Comparison of ENCODE assay signal across 23 mouse cellular contexts in genomic region chr13:89076212-89076611, GRCm38 (mm10).
"Had no signal": no experiment of that assay in that cellular context is flagged by ENCODE, and none has a peak within 500 bp of the region (broad histone marks: within the 10 kb centered on the region; RNA-seq: fewer than 3 reads in every experiment).

No protein-coding gene starts in this region.

- H3K36me3 ChIP-seq: kidney, embryonic 15.5 days; limb, embryonic 12.5 days; limb, embryonic 15.5 days; midbrain, embryonic 15.5 days; neural tube, embryonic 13.5 days had no signal

- H3K9me3 ChIP-seq: kidney, embryonic 15.5 days; limb, embryonic 12.5 days; limb, embryonic 15.5 days; midbrain, embryonic 15.5 days; neural tube, embryonic 13.5 days had no signal

- DNase-seq: kidney, adult 8-10 months; kidney, postnatal 10 days; kidney, postnatal 36 days; left cerebral cortex, postnatal 4 days; liver, postnatal 0 days; lung, embryonic 14.5 days; right cerebral cortex, adult 18-20 months; right cerebral cortex, postnatal 14 days; right cerebral cortex, postnatal 4 days; thymus, adult 2 months; thymus, postnatal 14 days; thymus, postnatal 4 days had no signal

- ATAC-seq: liver, postnatal 0 days; lung, postnatal 0 days; midbrain, embryonic 15.5 days had no signal

- H3K27ac ChIP-seq: kidney, embryonic 15.5 days; limb, embryonic 12.5 days; limb, embryonic 15.5 days; liver, embryonic 14.5 days; macrophage; midbrain, embryonic 15.5 days; neural tube, embryonic 13.5 days; stomach, postnatal 0 days had no signal

- H3K4me3 ChIP-seq: kidney, embryonic 15.5 days; limb, embryonic 12.5 days; limb, embryonic 15.5 days; midbrain, embryonic 15.5 days; myocyte; neural tube, embryonic 13.5 days had no signal

- H3K4me2 ChIP-seq: kidney, embryonic 15.5 days; limb, embryonic 12.5 days; limb, embryonic 15.5 days; liver, embryonic 11.5 days; lung, embryonic 14.5 days; midbrain, embryonic 15.5 days; neural tube, embryonic 13.5 days had no signal

- H3K27me3 ChIP-seq: kidney, embryonic 15.5 days; limb, embryonic 12.5 days; limb, embryonic 15.5 days; midbrain, embryonic 15.5 days; neural tube, embryonic 13.5 days had no signal

- H3K9ac ChIP-seq: kidney, embryonic 15.5 days; limb, embryonic 12.5 days; limb, embryonic 15.5 days; liver, embryonic 14.5 days; liver, postnatal 0 days; lung, embryonic 14.5 days; midbrain, embryonic 15.5 days; neural tube, embryonic 13.5 days had no signal

- H3K4me1 ChIP-seq: kidney, embryonic 15.5 days; limb, embryonic 12.5 days; limb, embryonic 15.5 days; midbrain, embryonic 15.5 days; neural tube, embryonic 13.5 days had no signal
